Mouse (Mus musculus): ENCODE results near the gene Ammecr1. TPM values are rescaled to one million over a fixed set of nuclear protein-coding genes. Genes with fewer than 3 reads are reported as not detected.

The Ammecr1 gene
- polyA plus RNA-seq, 1 experiment, result 0.87 TPM

DNA sequence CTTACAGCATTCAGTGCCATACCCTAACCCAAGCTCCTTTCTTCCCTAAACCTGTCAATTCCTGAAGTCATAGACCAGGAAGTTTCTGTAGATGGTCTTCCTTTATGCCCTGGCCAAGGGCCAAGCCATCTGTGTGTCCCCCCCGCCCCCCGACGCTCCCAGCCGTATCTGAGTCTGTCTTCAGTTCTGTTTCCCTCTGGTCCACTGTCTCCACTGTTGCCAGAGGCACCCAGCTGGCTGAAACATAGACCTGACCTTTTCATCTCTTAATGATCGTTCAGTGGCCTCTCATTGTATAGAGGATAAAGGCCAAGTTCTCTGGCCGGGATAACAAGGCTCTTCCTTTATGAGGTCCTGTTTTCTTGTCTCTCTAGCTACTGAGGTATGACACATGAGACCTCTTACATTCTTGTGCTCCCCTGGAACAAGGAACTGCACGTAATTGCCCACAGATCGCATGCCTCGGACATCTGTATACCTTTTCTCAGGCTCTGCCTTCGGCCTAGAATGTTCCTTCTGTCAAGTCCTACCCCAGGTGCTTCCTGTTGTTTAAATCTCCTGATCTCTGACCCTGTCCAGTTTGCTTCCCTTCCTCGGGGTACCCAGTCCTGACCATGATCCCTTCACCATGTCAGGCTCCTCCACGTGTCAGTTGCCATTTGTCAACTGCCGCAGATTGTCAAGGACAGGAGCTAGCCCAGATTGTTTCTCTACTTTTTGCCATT is 138.2 kb downstream of the Ammecr1 start:
- Histone ChIP-seq H3K4me3 (ENCODE audit: insufficient read depth, low read depth, low read length) (no peak overlapping the region), H3K4me1 (ENCODE audit: control insufficient read depth, insufficient read depth, insufficient read length, low read length) (no peaks in the 10 kb centered on the region), H3K27ac (replicated peaks; ENCODE audit: low read depth, low read length) (no peak overlapping the region)

DNA sequence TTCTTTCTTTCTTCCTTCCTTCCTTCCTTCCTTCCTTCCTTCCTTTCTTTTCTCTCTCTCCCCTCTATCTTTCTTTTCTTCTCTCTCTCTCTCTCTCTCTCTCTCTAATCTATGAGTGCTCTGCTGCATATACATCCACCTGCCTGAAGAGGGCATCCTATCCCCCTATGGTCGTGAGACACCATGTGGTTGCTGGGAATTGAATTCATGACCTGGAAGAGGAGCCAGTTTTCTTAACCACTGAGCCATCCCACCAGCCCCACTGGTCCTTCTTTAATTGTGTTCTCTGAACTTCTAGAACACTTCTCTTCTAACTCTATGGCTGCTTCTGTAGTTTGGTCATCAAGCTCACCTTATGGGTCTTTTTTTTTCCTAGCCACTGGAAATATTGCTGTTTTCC is 138.9 kb downstream of the Ammecr1 start:
- Histone ChIP-seq H3K27ac (replicated peaks; ENCODE audit: low read depth, low read length) (no peak overlapping the region), H3K4me1 (ENCODE audit: control insufficient read depth, insufficient read depth, insufficient read length, low read length) (no peaks in the 10 kb centered on the region), H3K4me3 (ENCODE audit: insufficient read depth, low read depth, low read length) (no peak overlapping the region)

DNA sequence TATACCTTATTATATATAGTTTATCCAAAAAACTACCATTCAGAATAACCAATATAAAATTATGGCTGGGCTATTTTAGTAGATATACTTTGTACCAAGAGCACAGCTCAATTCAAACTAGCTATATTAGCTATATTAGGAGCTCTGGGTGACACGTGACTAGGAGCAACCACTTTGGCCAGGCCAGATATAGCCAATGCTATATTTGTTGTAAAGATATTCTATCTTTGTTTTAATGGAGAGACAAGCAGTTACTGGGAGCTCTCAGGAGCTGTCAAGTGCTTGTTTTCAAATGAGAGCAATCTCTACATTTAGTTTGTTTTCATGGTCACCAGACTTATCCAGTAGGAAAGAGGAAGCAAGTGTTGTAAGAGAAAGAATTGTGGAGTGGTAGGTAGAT is 141.2 kb downstream of the Ammecr1 start:
- Histone ChIP-seq H3K4me1 (ENCODE audit: control insufficient read depth, insufficient read depth, insufficient read length, low read length) (no peaks in the 10 kb centered on the region), H3K27ac (replicated peaks; ENCODE audit: low read depth, low read length) (no peak overlapping the region), H3K4me3 (ENCODE audit: insufficient read depth, low read depth, low read length) (no peak overlapping the region)

DNA sequence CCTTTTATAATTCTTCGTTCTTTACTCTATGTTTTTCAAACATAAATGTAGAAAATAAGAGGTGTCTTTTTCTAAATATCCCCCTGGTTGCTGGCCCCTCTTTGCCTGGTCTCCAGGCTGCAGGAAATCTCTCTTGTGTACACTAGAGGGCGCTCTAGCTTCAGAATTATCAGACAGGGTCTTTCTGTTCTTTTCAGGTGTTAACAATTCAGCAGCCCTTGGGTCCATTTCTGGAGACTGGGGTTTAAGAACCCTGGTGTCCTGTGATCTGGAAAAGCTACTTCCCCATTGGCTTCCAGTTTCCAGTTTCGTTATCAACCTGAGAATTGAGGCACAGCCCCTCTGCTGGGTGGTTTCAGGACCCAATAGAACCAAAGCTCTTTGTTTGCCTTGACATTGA is 144.7 kb downstream of the Ammecr1 start:
- Histone ChIP-seq H3K27ac (replicated peaks; ENCODE audit: low read depth, low read length) (no peak overlapping the region), H3K4me1 (ENCODE audit: control insufficient read depth, insufficient read depth, insufficient read length, low read length) (no peaks in the 10 kb centered on the region), H3K4me3 (ENCODE audit: insufficient read depth, low read depth, low read length) (no peak overlapping the region)

DNA sequence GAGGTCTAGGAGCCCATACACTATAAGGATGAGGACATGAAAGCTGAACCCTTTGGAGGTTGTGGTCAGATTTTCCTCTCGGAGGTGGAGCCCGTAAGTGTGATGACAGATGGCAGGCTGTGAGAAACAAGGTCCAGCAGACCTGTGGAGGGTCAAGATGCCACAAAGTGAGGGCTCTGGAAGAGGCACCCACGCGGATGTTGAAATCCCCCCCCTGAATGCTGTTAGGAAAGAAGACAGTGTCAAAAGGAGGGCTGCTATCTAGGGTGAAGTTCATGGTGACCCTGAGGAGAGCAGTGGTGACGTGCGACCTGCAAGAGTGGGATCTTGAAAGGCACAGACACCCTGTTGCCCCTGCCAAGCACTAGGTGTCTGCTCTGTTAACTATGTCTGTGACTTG is 145.3 kb downstream of the Ammecr1 start:
- no peak overlapping the region for H3K27ac ChIP-seq (replicated peaks; ENCODE audit: low read depth, low read length)
- H3K4me3 ChIP-seq (ENCODE audit: insufficient read depth, low read depth, low read length), result no peak overlapping the region
- no peaks in the 10 kb centered on the region for H3K4me1 ChIP-seq (ENCODE audit: control insufficient read depth, insufficient read depth, insufficient read length, low read length)

DNA sequence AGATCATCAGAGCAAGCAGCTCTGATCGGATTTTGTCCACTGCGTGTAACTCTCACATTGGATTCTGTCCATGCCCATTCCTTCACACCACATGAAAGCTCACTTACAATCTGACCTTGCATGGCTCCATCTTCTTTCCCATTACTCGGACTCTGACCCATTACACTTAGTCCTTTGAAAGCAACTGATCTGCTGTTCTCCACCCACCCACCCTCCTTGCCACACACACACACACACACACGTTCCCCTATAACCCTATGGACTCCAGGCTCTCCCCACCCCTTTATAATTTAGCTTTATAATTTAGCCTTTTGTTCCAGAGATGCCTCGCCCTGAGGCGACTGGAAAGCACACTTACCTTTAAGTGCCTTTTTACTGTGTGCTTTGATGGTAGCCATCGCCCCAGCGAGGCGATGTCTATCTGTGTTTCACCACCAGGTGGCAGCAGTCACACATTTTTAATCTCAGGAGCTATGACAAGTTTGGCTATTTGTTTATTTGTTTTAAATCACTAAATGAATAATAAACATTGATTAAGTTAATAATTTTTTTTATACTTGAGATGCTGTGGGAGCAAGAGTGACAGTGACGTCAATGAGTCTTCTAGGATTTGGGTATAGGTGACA is 148.4 kb downstream of the Ammecr1 start:
- Histone ChIP-seq H3K27ac (replicated peaks; ENCODE audit: low read depth, low read length) (no peak overlapping the region), H3K4me1 (ENCODE audit: control insufficient read depth, insufficient read depth, insufficient read length, low read length) (no peaks in the 10 kb centered on the region)

DNA sequence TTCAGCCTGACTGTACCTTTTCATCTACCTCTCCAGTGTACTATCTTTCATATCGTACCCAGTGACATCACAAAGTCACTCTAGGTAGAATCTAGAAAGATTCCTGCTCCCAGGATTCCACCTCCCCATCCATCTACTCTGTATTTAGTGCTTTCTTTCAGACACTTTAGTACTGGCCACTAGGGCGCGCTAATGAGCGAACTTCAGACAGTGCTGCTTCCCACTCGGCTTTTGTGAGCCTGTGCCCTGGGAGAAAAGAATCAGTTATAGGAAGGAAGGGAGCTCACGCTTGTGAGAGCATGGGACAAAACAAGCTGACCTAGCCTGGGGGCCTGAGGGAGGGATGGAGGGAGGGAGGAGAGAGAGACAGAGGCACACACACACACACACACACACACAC is 153.4 kb downstream of the Ammecr1 start:
- no peaks in the 10 kb centered on the region for H3K4me1 ChIP-seq (ENCODE audit: control insufficient read depth, insufficient read depth, insufficient read length, low read length)
- H3K27ac ChIP-seq (replicated peaks; ENCODE audit: low read depth, low read length), result no peak overlapping the region
- H3K4me3 ChIP-seq (ENCODE audit: insufficient read depth, low read depth, low read length), result no peak overlapping the region

More for the DNA sequence above, 148.4 kb downstream of the Ammecr1 start:
- no peak overlapping the region for H3K4me3 ChIP-seq (ENCODE audit: insufficient read depth, low read depth, low read length)

DNA sequence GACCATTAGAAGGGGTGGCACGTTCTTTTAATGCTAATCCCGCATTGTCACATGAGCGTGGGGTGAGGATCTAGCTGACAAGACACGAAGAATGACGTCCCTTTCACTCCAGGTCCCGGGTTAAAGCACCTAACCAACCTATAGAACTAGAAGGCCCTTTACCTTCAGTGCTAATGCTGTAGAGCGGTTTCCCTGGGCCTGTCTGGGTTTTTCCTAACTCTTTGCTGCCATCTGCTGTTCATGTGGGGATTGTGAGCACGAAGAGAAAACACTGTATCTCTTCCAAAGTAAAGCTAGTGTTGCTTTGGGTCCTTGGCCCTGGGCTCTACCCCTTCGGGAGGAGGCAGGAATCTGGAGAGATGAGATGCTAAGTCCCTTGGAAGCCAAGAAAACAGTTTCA is 158.1 kb downstream of the Ammecr1 start:
- Histone ChIP-seq H3K4me3 (ENCODE audit: insufficient read depth, low read depth, low read length) (no peak overlapping the region), H3K4me1 (ENCODE audit: control insufficient read depth, insufficient read depth, insufficient read length, low read length) (no peaks in the 10 kb centered on the region), H3K27ac (replicated peaks; ENCODE audit: low read depth, low read length) (no peak overlapping the region)

DNA sequence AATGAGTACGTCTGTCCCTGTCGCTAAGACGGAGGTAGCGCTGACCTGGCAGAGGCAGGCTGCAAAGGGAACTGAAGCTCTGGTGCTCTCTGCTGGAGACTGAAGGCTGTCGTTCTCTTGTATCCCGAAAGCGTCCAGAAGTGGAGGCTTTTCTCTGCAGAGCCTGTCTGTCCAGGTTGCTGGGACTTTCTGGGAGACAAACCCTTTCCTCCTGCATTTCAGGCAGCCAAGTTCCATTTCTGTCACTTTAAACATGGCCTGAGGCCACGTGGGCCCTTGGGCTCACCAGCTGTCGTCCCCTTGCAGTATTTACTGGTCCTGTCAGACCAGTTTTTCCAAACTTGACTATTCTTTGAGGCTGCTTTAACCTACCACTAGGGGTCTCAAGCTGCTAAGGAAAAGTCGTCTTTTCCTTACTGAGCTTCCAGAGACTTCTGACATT is 159.9 kb downstream of the Ammecr1 start:
- H3K27ac ChIP-seq (replicated peaks; ENCODE audit: low read depth, low read length), result no peak overlapping the region
- H3K4me1 ChIP-seq (ENCODE audit: control insufficient read depth, insufficient read depth, insufficient read length, low read length), result no peaks in the 10 kb centered on the region
- H3K4me3 ChIP-seq (ENCODE audit: insufficient read depth, low read depth, low read length), result no peak overlapping the region

DNA sequence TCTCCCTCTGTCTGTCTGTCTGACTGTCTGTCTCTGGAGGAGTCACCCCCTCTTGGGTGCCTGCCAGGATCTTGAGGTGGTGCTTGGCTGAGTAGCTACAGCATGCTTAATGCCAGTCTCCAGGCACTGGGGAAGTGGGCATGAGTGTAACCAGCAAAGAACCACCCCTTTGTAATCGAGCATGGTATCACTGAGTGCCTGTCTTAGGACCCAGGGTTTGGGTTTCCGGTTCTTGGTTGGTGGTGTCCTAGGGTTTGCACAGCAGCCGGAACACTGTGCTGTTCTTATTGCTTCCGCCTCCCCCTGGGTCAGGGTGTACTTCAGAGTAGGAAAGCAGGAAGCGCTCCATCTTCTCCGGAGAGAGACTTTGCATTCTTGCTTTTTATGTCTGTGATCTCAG is 160.4 kb downstream of the Ammecr1 start:
- no peak overlapping the region for H3K27ac ChIP-seq (replicated peaks; ENCODE audit: low read depth, low read length)
- H3K4me3 ChIP-seq (ENCODE audit: insufficient read depth, low read depth, low read length), result no peak overlapping the region
- H3K4me1 ChIP-seq (ENCODE audit: control insufficient read depth, insufficient read depth, insufficient read length, low read length), result no peaks in the 10 kb centered on the region

DNA sequence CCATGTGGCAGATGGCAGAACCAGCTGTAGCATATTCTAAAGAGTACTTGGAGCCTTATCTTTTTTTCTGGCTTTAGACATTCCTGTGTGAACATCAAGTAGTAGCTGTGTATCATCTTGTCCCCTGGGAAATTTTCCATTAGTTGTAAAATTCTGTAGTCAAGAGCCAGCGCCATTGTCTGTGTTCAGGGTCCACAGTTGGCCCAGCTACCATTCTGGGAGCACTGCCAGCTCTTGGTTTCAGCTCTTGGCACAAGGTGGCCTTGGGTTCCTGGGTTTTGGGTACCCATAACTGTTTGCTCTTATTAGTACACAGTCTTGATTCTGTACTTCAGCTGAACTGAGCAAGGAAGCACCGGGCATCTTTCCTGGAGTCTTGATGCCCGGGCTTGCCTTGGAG is 161.9 kb downstream of the Ammecr1 start:
- Histone ChIP-seq H3K4me3 (ENCODE audit: insufficient read depth, low read depth, low read length) (no peak overlapping the region), H3K4me1 (ENCODE audit: control insufficient read depth, insufficient read depth, insufficient read length, low read length) (no peaks in the 10 kb centered on the region), H3K27ac (replicated peaks; ENCODE audit: low read depth, low read length) (no peak overlapping the region)

Other genes starting within 250 kb of the Ammecr1 start
- 0.32 TPM in 1 of 2 replicates, not detected in the other for gene Rtl9, start 132.9 kb upstream of the Ammecr1 start, polyA plus RNA-seq (2012; ENCODE audit: insufficient read depth, insufficient read length, missing spikeins)